Mouse (Mus musculus): ENCODE results near the gene Cbx1.
"Not testable (repeated sequence)": the region's sequence is repeated elsewhere in the genome, so short reads cannot be mapped to it uniquely, and the experiment has no call there.

The Cbx1 gene

GRCm38 (mm10) chr11:96775063-96775462 lies 13.9 kb upstream of the Cbx1 start:
- in situ Hi-C loops (cut with MseI, MboI) = no loop called here

- in situ Hi-C loops (cut with MseI, MboI) = no loop called here
Measured at GRCm38 (mm10) chr11:96775665-96776064, 13.3 kb upstream of the Cbx1 start.

- in situ Hi-C loops (cut with MseI, MboI) = no loop called here
Measured at GRCm38 (mm10) chr11:96776068-96776467, 12.9 kb upstream of the Cbx1 start.

GRCm38 (mm10) chr11:96776968-96777962 lies 11.7 kb upstream of the Cbx1 start, which contains the start of gene Snx11:
Gene Snx11 (minus strand): TSS chr11:96777559.
- in situ Hi-C loops (cut with MseI, MboI) = no loop called here

- in situ Hi-C loops (cut with MseI, MboI) = not testable (repeated sequence)
Measured at GRCm38 (mm10) chr11:96778061-96778627, 10.8 kb upstream of the Cbx1 start.

- in situ Hi-C loops (cut with MseI, MboI) = loop anchor here in 1 of 2 experiments (5.0 kb wide), 1 partner anchor 82 kb away; no protein-coding TSS in a partner anchor
Measured at GRCm38 (mm10) chr11:96780306-96780705, 8.6 kb upstream of the Cbx1 start.

- in situ Hi-C loops (cut with MseI, MboI) = loop anchor here in 1 of 2 experiments (5.0 kb wide), 1 partner anchor 81 kb away; no protein-coding TSS in a partner anchor
Measured at GRCm38 (mm10) chr11:96781425-96781824, 7.5 kb upstream of the Cbx1 start.

- in situ Hi-C loops (cut with MseI, MboI) = loop anchor here (5.0 kb wide), 1 partner anchor 77 kb away; no protein-coding TSS in a partner anchor
Measured at GRCm38 (mm10) chr11:96784847-96785246, 4.1 kb upstream of the Cbx1 start.

- in situ Hi-C loops (cut with MseI, MboI) = loop anchor here in 1 of 2 experiments (5.0 kb wide), 1 partner anchor 75 kb away; no protein-coding TSS in a partner anchor
Measured at GRCm38 (mm10) chr11:96786731-96787450, 2.0 kb upstream of the Cbx1 start.

- in situ Hi-C loops (cut with MseI, MboI) = loop anchor here in 1 of 2 experiments (5.0 kb wide), 1 partner anchor 72 kb away; no protein-coding TSS in a partner anchor
Measured at GRCm38 (mm10) chr11:96789990-96790389, 1.1 kb downstream of the Cbx1 start.

- in situ Hi-C loops (cut with MseI, MboI) = no loop called here
Measured at GRCm38 (mm10) chr11:96790681-96791080, 1.8 kb downstream of the Cbx1 start.

GRCm38 (mm10) chr11:96795491-96795890 lies 6.6 kb downstream of the Cbx1 start:
- in situ Hi-C loops (cut with MseI, MboI) = no loop called here

- in situ Hi-C loops (cut with MseI, MboI) = no loop called here
Measured at GRCm38 (mm10) chr11:96796081-96796480, 7.2 kb downstream of the Cbx1 start.

- in situ Hi-C loops (cut with MseI, MboI) = no loop called here
Measured at GRCm38 (mm10) chr11:96796586-96796985, 7.7 kb downstream of the Cbx1 start.

GRCm38 (mm10) chr11:96799511-96799910 lies 10.6 kb downstream of the Cbx1 start:
- in situ Hi-C loops (cut with MseI, MboI) = no loop called here

- in situ Hi-C loops (cut with MseI, MboI) = no loop called here
Measured at GRCm38 (mm10) chr11:96805606-96806005, 16.7 kb downstream of the Cbx1 start.

- in situ Hi-C loops (cut with MseI, MboI) = no loop called here
Measured at GRCm38 (mm10) chr11:96808066-96808465, 19.1 kb downstream of the Cbx1 start.

GRCm38 (mm10) chr11:96809562-96810235 lies 20.8 kb downstream of the Cbx1 start:
- in situ Hi-C loops (cut with MseI, MboI) = no loop called here

GRCm38 (mm10) chr11:96811188-96811587 lies 22.3 kb downstream of the Cbx1 start:
- in situ Hi-C loops (cut with MseI, MboI) = not testable (repeated sequence)

- in situ Hi-C loops (cut with MseI, MboI) = no loop called here
Measured at GRCm38 (mm10) chr11:96813455-96813854, 24.5 kb downstream of the Cbx1 start.

GRCm38 (mm10) chr11:96813920-96814319 lies 25.0 kb downstream of the Cbx1 start:
- in situ Hi-C loops (cut with MseI, MboI) = no loop called here

Measured in mouse trophoblast stem cell (cell line).